Mouse (Mus musculus) adrenal gland, adult (tissue): ENCODE measurements at regions not wholly inside any gene's neighbourhood (a gene's known extent, or its start where the extent isn't known, plus 50 kb on each side); places are given as distances from the start of the nearest gene placed in this dataset.

Experiments
- DNase-seq, 2 experiments: peaks; one replicate each; pipeline ENCODE4 v3.0.0; 2022 to 2023; ENCODE audit warnings: low spot score in 1 of 2; ENCODE audit not compliant: inconsistent age in 2 of 2

- no peak for DNase-seq
Observed at GRCm38 (mm10) chr9:17294327-17294726, 793.2 kb upstream of the Fat3 start.

GRCm38 (mm10) chr9:17288790-17289596 lies 787.9 kb upstream of the Fat3 start:
- no peak for DNase-seq

GRCm38 (mm10) chr9:17279334-17279990 lies 778.4 kb upstream of the Fat3 start:
- DNase-seq: no peak

- no peak for DNase-seq
Observed at GRCm38 (mm10) chr9:17272616-17273015, 771.5 kb upstream of the Fat3 start.

- no peak for DNase-seq
Observed at GRCm38 (mm10) chr9:17269624-17270023, 768.5 kb upstream of the Fat3 start.

GRCm38 (mm10) chr9:17257148-17257547 lies 756.1 kb upstream of the Fat3 start:
- DNase-seq: no peak

GRCm38 (mm10) chr9:17227091-17227481 lies 726.0 kb upstream of the Fat3 start:
- DNase-seq: no peak

GRCm38 (mm10) chr9:17226475-17227090 lies 725.5 kb upstream of the Fat3 start:
- DNase-seq: no peak

GRCm38 (mm10) chr9:17195339-17195738 lies 694.3 kb upstream of the Fat3 start:
- DNase-seq: no peak

- DNase-seq: peak in 1 of 2 experiments; percentile 16
Observed at GRCm38 (mm10) chr9:17189552-17189951, 688.5 kb upstream of the Fat3 start.

- DNase-seq: no peak
Observed at GRCm38 (mm10) chr9:17168193-17168592, 667.1 kb upstream of the Fat3 start.

- DNase-seq: no peak
Observed at GRCm38 (mm10) chr9:17166331-17166730, 665.2 kb upstream of the Fat3 start.

GRCm38 (mm10) chr9:17158481-17159366 lies 657.6 kb upstream of the Fat3 start:
- no peak for DNase-seq

- no peak for DNase-seq
Observed at GRCm38 (mm10) chr9:17152369-17152768, 651.3 kb upstream of the Fat3 start.

GRCm38 (mm10) chr9:17149424-17149823 lies 648.3 kb upstream of the Fat3 start:
- no peak for DNase-seq
